Mouse (Mus musculus) small intestine, adult 2 months (tissue): ENCODE data around the gene Ccdc12.

Experiments
- CTCF ChIP-seq: fragments of 200-500 bp; IDR thresholded peaks from 2 replicates; pipeline ENCODE4 v1.5.1; 2012; ENCODE audit warnings: low read depth, mild to moderate bottlenecking, control low read depth, inconsistent platforms, low read length, moderate library complexity, mixed read lengths; ENCODE audit not compliant: insufficient replicate concordance, insufficient read length; ENCODE audit errors: extremely low read depth
- POLR2A ChIP-seq: fragments of 200-500 bp; IDR thresholded peaks from 2 replicates; pipeline ENCODE4 v1.6.1; 2012; ENCODE audit warnings: low read depth, mild to moderate bottlenecking, control low read depth, inconsistent platforms, low read length, moderate library complexity

DNA sequence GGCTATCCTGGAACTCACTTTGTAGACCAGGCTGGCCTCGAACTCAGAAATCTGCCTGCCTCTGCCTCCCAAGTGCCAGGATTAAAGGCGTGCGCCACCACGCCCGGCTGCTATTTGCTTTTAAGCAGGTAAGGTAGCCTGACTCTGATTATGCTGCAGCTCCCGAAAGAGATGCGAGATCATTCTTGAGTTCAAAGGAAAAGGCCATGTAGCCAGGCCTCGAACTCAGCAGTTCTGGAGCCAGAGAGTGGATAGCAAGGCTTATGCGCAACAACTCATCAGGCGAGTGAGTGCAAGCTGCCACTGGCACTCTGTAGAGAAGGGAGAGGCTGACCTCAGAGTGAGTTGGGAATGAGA, 674 bp upstream of the Ccdc12 start:
- TF ChIP-seq CTCF (no peak), POLR2A (no peak)
